Mouse (Mus musculus) G1E (cell line): ENCODE measurements around the gene Synpo2l. TPM values are rescaled to one million over a fixed set of nuclear protein-coding genes. Genes with fewer than 3 reads are reported as not detected.

Experiments used
- ATAC-seq: 2 replicates; pipeline ENCODE4 v1.8.0; 2016; ENCODE audit warnings: mild to moderate bottlenecking; ENCODE audit not compliant: insufficient number of reproducible peaks, poor library complexity, low FRiP score, severe bottlenecking; ENCODE audit errors: extremely low read depth
- DNase-seq: peaks from one replicate; pipeline ENCODE4 v3.0.0; 2012; ENCODE audit warnings: low spot score
- H3K27me3 ChIP-seq: 2 replicates; pipeline ENCODE4 v1.6.1; 2012; ENCODE audit warnings: mild to moderate bottlenecking, low read length, inconsistent platforms; ENCODE audit not compliant: insufficient read depth
- H3K36me3 ChIP-seq: replicated peaks from 2 replicates; pipeline ENCODE3; 2012; ENCODE audit warnings: mild to moderate bottlenecking, inconsistent platforms
- H3K4me1 ChIP-seq: 2 replicates; pipeline ENCODE4 v1.6.1; 2012; ENCODE audit warnings: low read depth, low read length, inconsistent platforms, mixed read lengths; ENCODE audit not compliant: insufficient read depth
- H3K4me3 ChIP-seq: 2 replicates; pipeline ENCODE4 v1.5.1; 2012; ENCODE audit warnings: low read depth, mild to moderate bottlenecking, inconsistent platforms, low read length, moderate library complexity, mixed read lengths
- H3K9me3 ChIP-seq: replicated peaks from 2 replicates; pipeline ENCODE4 v1.6.1; 2012; ENCODE audit warnings: inconsistent platforms
- CTCF ChIP-seq: IDR thresholded peaks from 2 replicates; pipeline ENCODE4 v1.5.1; 2012; ENCODE audit warnings: low read depth, low read length, inconsistent platforms, mixed read lengths
- GATA1 ChIP-seq: IDR thresholded peaks from 2 replicates; pipeline ENCODE4 v1.6.1; 2012; ENCODE audit warnings: borderline replicate concordance, low read length, inconsistent platforms, mixed read lengths
- GATA2 ChIP-seq: IDR thresholded peaks from 2 replicates; pipeline ENCODE4 v1.6.1; 2012; ENCODE audit warnings: low read depth, low read length, inconsistent platforms, borderline replicate concordance
- POLR2AphosphoS5 ChIP-seq: IDR thresholded peaks from 2 replicates; pipeline ENCODE4 v1.6.1; 2012; ENCODE audit warnings: low read depth, low read length, inconsistent platforms; ENCODE audit not compliant: insufficient replicate concordance
- TAL1 ChIP-seq: conservative IDR thresholded peaks from 2 replicates; pipeline ENCODE4 v1.6.1; 2012; ENCODE audit warnings: low read depth, low read length, inconsistent platforms, mixed read lengths
- polyA plus RNA-seq: library from polyadenylated mRNA; stranded (reverse); fragments of >175 nt; gene quantifications from 2 replicates; pipeline ENCODE4 v1.2.3, GENCODE M21; 2012
- total RNA-seq, 2 experiments: library from RNA; stranded (forward) in 1 of 2; stranded (reverse) in 1 of 2; fragments of 200-1000 nt in 1 of 2; fragments of >200 nt in 1 of 2; fragmentation: Nextera tagmentation in 1 of 2; gene quantifications; 2 replicates each; pipeline ENCODE4 v1.2.3; 2014 to 2017

Gene Synpo2l
- total and polyA plus RNA-seq, 3 experiments: 0.04 to 0.23 (median 0.11) TPM

- H3K36me3 ChIP-seq: peaks cover 10% of the 10 kb centered on the region
- DNase-seq (no peak), ATAC-seq (no peak)
- TF ChIP-seq TAL1 (no peak), POLR2AphosphoS5 (no peak), GATA1 (no peak), CTCF (no peak), GATA2 (no peak)
- H3K4me1 ChIP-seq: peaks cover 9% of the 10 kb centered on the region
- H3K9me3 ChIP-seq: no peaks in the 10 kb centered on the region
- peaks cover 14% of the 10 kb centered on the region for H3K27me3 ChIP-seq
- no peak overlapping the region for H3K4me3 ChIP-seq
Observed at GRCm38 (mm10) chr14:20646381-20646780, 21.8 kb downstream of the Synpo2l start.

DNA sequence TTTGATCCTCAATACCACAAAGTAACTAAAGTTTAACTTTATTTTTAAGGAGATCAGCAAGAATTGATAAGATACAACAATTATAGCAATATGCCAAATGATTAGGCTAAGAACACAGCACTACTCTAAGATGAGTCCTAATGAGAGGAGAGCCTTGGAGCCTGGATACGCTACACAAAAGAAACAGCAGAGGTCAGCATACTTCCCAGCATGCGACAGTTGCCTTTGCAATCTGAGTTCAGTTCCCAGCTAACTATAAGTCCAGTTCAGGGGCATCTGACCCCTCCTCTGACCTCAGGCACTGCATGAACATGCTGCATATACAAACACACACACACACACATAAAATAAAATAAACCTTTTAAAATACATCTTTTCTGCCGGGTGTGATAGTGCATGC lies 22.6 kb downstream of the Synpo2l start:
- TF ChIP-seq GATA2: no peak
- no peak for TF ChIP-seq POLR2AphosphoS5
- no peak for TF ChIP-seq CTCF
- TF ChIP-seq TAL1: no peak
- TF ChIP-seq GATA1: no peak
- H3K9me3 ChIP-seq: no peaks in the 10 kb centered on the region
- no peak for ATAC-seq
- H3K4me3 ChIP-seq: no peak overlapping the region
- H3K27me3 ChIP-seq: peaks cover 8% of the 10 kb centered on the region; the same call in 1 of the 2 replicates
- DNase-seq: no peak
- H3K4me1 ChIP-seq: peaks cover 9% of the 10 kb centered on the region
- peaks cover 10% of the 10 kb centered on the region for H3K36me3 ChIP-seq

DNA sequence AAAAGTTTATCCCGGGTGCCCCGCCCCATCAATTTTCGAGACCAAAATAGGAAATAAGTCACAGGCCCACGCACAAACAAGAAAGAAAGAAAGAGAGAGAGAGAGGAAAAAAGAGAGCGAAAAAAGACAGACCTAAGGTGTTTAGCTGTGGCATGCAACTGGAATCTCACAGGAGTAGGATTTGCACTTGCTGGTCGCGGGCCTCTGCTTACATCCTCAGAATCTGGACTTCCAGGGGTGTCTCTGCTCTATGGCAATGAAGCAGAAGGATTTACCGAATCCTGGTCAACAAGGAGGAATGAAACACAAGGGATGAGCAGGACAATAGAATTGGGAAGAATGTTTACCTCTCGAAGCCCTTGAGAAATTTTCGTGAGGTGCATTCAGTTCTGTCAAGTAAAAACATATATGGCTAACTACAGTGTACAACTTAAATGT lies 26.7 kb downstream of the Synpo2l start:
- peaks cover 19% of the 10 kb centered on the region for H3K4me1 ChIP-seq
- no peaks in the 10 kb centered on the region for H3K27me3 ChIP-seq
- H3K4me3 ChIP-seq: peak overlapping the region; percentile 90
- no peak for DNase-seq
- peaks cover 10% of the 10 kb centered on the region for H3K36me3 ChIP-seq
- no peak for TF ChIP-seq CTCF
- no peak for TF ChIP-seq TAL1
- TF ChIP-seq GATA1: no peak
- no peaks in the 10 kb centered on the region for H3K9me3 ChIP-seq
- ATAC-seq: no peak

DNA sequence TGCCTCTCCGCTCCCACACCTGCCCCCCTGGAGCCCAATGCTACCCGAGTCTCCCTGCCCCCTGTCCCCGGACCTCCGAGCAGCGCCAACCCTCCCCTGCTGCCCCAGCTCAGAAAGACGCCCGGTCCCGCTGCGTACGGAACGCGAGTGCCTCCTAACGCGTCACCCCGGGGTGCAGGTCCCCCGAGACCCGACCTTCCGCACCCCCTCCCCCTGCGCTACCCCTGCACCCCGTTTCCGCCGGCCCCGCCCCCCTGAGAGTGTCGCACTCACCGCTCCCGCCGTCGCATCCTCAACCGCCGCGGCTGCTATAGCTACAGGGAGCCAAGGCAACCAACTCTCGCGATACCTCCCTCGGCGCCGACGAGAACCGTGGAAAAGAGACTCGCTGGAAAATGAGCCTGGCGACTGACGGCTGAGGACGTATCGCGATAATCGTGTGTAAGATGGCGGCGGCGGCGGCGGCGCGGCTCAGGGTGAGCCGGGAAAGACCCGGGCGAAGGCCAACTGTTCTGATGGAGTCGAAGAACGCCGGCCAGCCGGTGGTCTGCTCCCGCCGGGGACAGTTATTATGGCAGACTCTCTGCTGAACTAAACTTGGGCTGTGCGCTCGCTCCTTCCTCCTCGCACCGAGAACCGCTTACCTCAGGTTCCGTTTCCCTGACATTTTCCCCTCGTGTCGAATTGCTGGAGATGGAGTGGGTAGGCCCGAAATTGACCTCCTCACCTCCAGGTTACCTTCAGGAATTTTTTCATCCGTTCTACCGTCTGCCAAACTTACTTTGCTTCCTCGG lies 27.3 kb downstream of the Synpo2l start, which contains the start of gene Usp54:
Gene Usp54, minus strand, starts transcription at position 420 of the 794 bp plus-strand sequence.
- TF ChIP-seq TAL1 (no peak), GATA1 (no peak), POLR2AphosphoS5 (no peak), GATA2 (no peak), CTCF (no peak)
- H3K4me3 ChIP-seq: peak within 1 kb of the TSS; percentile 90
- H3K9me3 ChIP-seq: no peaks in the 10 kb centered on the region
- peaks cover 10% of the 10 kb centered on the region for H3K36me3 ChIP-seq
- DNase-seq (peak; percentile 94), ATAC-seq (peak; percentile 94)
- H3K27me3 ChIP-seq: no peaks in the 10 kb centered on the region
- peaks cover 19% of the 10 kb centered on the region for H3K4me1 ChIP-seq

GRCm38 (mm10) chr14:20639918-20640619 lies 28.1 kb downstream of the Synpo2l start:
- Histone ChIP-seq H3K9me3 (no peaks in the 10 kb centered on the region), H3K36me3 (peaks cover 10% of the 10 kb centered on the region), H3K4me3 (peak overlapping the region; percentile 90), H3K27me3 (no peaks in the 10 kb centered on the region), H3K4me1 (peaks cover 24% of the 10 kb centered on the region)
- no peak for DNase-seq
- no peak for ATAC-seq
- no peak for TF ChIP-seq POLR2AphosphoS5
- no peak for TF ChIP-seq GATA1
- TF ChIP-seq CTCF: no peak
- TF ChIP-seq GATA2: no peak
- no peak for TF ChIP-seq TAL1

DNA sequence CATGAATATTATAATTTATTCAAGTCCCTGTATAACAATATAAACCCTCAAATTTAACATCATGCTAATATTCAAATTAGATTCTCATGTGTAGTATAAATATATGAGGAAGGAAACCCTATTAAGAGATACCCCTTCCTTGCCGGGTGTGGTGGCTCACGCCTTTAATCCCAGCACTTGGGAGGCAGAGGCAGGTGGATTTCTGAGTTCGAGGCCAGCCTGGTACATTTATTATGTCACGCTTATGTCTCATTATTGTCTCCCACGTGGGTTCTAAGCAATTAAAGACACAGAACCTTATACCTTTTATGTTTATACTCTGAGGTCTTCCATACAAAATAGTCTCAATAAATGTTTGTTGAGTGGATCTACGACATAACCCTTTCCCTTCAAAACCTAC lies 29.5 kb downstream of the Synpo2l start:
- ATAC-seq: no peak
- Histone ChIP-seq H3K4me1 (peaks cover 24% of the 10 kb centered on the region), H3K4me3 (no peak overlapping the region), H3K27me3 (no peaks in the 10 kb centered on the region), H3K9me3 (no peaks in the 10 kb centered on the region), H3K36me3 (peaks cover 8% of the 10 kb centered on the region)
- no peak for DNase-seq
- TF ChIP-seq GATA2 (no peak), TAL1 (no peak), POLR2AphosphoS5 (no peak), CTCF (no peak), GATA1 (no peak)
